Mouse (Mus musculus) large intestine, adult 2 months (tissue): ENCODE data around the gene Sf3a2. TPM values are rescaled to one million over a fixed set of nuclear protein-coding genes. Genes with fewer than 3 reads are reported as not detected.

Experiments used
- DNase-seq: peaks from one replicate; pipeline ENCODE4 v3.0.0-alpha.2; 2012; ENCODE audit warnings: low read depth, low spot score
- WGBS: fragments of 180-500 bp; shearing (Covaris S2); methylation state at CpG from one replicate; pipeline ENCODE4 v1.1.7; 2018; 5-methylcytosine and 5-hydroxymethylcytosine counted together
- polyA plus RNA-seq: library from polyadenylated mRNA; depleted of rRNA; stranded (reverse); fragments of >200 nt; gene quantifications from 2 replicates; pipeline ENCODE4 v1.2.3, GENCODE M21; 2012

The Sf3a2 gene
- polyA plus RNA-seq, 1 experiment: 26.8 TPM

DNA sequence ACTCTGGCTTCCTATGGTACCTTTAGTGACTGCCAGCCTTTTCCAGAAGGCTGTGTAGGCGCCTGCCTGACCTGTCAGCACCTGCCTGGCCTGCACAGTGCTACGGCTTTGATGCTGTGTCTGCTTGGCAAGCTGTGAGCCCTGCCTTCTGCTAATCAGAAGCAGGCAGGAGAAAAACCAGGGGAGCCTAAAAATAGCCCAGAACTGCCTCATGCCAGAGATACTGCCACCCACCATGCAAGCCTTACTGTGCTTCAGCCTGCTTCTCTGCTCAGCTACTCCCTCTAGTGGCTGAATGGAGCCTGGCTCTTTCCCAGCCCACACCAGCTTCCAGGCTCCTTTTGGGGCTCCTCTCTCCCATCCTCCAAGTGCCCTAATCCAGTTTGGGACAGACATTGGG, 23.4 kb upstream of the Sf3a2 start:
- 60% methylated on average over 2 of the region's 2 CpGs for WGBS
- no peak for DNase-seq

DNA sequence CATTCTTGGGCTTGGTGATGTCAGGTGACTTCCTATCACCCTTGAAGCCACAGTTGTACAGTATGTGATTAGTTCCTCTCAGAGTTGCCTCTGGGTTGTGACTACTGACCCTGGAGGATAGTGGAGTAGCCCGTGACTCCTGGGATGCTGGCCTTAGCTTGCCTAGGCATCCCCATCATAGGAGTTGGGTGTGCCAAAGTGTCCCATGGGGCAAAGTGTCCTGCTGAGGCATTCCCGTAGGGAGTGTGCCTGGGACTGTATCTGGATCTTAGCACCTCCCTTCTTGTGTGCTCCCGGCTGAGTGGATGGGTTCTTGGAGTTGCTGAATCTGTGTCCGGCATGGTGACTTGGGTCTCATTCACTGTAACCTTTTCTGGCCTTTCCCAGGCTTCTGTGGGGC, 23.0 kb upstream of the Sf3a2 start:
- DNase-seq: no peak
- 90% methylated on average over 4 of the region's 4 CpGs for WGBS

DNA sequence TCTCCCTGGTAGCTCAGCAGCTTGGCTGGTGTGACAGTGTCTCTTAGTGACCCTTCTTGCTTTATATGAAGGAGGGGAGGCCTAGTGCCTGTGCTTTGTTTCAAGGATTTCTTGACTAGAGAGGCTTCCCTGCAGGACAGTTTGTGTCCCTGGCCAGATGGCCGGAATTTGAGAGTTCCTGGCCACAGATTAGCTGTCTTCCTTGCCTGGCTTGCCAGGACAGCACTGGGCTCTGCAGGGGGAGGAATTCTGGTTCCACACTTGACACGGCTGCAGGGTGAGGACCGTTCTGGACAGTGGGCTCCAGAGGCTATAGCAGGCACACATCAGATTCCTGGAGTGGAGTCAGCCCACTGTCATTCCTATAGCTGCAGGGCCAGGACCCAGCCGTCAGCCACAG, 22.3 kb upstream of the Sf3a2 start:
- WGBS: 93% methylated on average over 4 of the region's 4 CpGs
- DNase-seq: no peak

DNA sequence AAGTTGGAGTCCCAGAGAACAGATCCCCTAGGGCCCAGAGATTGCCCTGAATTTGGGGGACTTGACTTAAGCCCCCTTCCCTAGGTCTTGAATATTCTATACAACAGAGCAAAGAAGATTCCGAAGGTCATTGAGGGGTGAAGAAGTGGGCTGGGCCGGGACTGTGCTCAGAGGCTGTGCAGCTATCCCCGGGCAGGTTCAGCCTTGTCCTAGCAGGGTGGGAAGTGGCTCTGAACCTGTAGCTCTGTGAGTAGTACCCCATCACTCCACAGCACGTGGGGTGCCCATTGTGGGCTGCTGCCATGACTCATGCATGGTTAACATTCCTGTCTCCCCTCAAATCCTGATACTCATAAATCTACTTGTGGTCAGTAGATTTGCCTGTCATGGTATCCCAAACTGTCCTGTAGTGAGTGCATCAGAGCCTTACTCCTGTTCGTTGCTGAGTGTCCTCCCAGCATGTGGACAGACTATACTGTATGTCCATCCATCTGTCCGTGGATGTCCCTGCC, 21.6 kb upstream of the Sf3a2 start:
- 82% methylated on average over 6 of the region's 6 CpGs for WGBS
- no peak for DNase-seq

DNA sequence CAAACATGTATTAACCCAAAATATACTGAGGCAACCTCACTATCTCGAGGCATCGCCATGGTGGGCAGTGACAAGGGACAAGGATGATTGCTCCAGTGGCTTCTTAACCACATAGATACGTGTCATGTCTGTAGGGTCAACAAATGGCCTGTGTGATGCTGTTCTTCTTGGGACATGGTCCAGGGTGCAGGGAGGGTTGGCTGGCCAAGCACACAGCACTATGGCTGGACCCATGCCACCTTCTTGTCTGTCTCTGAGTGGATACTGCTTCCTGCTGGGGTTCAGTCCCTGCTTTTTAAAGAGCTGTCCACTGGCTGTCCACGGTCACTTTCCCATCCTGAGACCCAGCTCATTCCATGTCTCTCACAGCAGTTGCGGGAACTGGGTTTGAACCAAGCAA, 20.9 kb upstream of the Sf3a2 start:
- WGBS: 90% methylated on average over 5 of the region's 5 CpGs
- DNase-seq: no peak

DNA sequence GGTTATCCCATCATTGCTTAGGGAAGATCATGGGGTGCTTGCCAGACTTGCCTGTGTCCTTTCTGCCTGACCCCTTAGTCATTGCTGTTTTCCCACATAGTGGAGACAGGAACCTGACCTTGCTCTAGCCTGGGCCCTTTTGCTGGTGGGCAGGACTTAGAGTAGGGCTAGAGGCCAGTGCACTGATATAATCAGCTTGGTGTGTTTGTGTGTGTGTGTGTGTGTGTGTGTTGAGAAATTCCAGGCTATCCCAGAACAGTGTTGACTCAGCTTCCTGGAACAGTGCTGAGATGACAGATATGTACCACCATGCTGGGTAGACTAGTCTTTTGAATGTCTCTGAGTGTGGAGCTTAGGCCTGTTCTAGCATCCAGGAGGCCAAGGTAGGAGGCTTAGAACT, 18.4 kb upstream of the Sf3a2 start:
- DNase-seq: no peak

DNA sequence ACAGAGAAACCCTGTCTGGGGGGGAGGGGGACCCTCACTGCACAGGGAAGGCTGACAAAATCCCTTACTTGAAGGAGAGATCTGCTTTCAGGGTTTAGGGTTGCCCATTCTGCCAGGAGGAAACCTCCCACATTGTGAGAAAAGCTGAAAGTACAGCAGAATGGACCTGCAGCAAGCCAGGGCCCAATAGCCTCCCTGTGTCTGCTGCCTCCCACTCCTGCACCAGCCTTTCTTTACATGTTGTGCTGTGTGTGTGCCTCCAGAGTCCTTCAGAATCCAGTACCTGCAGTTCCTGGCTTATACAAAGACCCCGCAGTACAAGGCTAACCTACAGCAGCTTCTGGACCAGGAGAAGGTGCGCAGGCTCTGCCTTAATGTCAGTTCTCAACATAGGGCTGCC, 13.7 kb upstream of the Sf3a2 start:
- 95% methylated on average over 2 of the region's 2 CpGs for WGBS
- no peak for DNase-seq

DNA sequence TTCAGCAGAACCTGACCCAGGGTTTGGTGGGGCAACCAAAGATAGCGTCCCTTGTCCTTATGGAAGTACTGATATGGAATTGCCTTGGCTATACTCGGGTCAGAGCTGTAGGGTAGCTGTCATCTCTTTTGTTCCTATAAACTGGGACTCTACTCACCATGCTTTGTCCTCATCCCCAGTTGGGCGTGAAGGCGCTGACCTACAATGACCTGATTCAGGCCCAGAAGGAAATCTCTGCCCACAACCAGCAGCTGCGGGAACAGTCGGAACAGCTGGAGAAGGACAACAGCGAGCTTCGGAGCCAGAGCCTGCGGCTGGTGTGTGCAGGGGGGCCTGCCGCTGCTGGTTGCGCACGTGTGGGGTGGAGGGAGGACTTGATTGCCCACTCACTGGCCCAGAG, 13.1 kb upstream of the Sf3a2 start:
- 90% methylated on average over 12 of the region's 12 CpGs for WGBS
- no peak for DNase-seq

DNA sequence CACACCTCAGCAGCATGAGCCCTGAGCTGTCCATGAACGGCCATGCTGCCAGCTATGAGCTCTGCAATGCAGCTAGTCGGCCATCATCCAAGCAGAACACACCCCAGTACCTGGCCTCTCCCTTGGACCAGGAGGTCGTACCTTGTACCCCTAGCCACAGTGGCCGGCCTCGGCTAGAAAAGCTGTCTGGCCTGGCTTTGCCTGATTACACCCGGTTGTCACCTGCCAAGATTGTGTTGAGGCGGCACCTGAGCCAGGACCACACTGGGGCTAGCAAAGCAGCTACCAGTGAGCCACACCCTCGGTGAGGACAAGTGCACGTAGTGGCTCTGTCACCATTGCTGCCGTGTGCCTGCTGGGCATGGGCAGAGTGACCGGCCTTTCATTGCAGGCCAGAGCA, 12.0 kb upstream of the Sf3a2 start:
- no peak for DNase-seq
- WGBS: 89% methylated on average over 11 of the region's 11 CpGs

DNA sequence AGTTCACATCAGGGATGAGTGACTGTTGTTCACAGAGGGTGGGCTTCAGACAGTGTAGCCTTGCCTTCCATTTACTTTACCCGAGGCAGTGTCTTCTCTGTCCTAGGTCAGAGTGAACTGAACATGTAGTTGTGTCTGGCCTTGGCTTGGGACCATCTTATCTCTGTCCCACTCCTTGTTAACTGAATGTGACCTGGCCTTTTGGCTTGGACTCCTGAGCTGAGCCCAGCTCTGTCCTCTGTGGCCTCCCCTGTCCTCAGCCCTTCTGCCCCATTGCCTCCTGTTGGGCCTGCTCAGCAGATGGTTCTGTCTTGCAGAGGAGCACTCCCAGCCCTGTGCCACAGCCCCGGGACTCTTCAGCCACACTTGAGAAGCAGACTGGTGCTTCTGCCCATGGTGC, 10.5 kb upstream of the Sf3a2 start:
- no peak for DNase-seq
- 82% methylated on average over 2 of the region's 2 CpGs for WGBS

DNA sequence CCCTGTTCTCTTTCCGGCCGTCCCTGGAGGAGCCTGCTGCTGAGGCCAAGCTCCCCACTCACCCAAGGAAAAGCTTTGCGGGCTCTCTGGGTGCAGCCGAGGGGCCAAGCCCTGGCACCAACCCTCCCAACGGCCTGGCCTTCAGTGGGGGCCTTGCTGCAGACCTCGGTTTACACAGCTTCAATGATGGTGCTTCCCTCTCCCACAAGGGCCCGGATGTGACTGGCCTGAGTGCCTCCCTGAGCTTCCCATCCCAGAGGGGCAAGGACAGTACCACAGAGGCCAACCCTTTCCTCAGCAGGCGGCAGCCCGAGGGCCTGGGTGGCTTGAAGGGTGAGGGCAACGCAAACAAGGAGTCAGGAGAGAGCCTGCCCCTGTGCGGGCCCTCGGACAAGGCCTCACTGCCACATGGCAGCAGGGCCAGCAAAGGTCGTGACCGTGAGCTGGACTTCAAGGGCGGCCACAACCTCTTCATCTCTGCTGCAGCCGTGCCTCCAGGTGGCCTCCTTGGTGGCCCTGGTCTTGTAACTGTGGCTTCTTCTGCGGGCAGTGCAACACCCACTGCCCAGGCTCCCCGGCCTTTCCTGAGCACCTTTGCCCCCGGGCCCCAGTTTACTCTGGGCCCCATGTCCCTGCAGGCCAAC, 7.1 kb upstream of the Sf3a2 start:
- no peak for DNase-seq
- WGBS: 87% methylated on average over 19 of the region's 19 CpGs

DNA sequence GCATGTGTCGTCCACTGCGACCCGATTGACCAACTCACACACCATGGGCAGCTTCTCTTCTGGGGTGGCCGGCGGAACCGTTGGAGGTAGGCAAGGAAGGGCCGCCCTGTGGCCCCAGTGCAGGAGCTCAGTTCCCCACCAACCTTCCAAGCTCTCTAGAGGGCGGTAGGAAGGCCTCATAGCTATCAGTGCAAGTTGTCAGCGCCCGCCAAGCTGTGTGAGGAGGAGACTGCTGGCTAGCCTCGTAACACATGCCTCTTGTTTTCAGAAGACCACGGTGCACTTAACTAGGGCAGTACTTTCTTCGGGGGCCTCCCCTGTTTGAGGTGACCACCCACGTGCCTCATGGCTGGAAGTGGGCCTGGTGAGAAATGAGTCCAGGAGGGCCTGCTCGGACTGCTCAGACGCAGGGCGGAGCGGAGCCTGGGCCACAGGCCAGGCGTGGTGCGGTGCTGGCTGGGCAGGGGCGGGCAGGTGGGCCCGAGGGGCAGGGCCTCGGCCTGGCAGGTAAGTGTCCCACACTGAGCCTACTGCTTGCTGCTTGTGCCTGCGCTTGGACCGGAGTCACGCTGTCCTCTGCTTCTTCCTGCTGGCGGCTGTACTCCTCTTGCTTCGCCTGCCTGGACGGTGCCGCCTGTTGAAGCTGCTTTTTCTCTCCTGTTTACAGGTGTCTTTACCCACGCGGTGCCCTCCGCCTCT, 6.4 kb upstream of the Sf3a2 start:
- 82% methylated on average over 33 of the region's 33 CpGs for WGBS
- no peak for DNase-seq

DNA sequence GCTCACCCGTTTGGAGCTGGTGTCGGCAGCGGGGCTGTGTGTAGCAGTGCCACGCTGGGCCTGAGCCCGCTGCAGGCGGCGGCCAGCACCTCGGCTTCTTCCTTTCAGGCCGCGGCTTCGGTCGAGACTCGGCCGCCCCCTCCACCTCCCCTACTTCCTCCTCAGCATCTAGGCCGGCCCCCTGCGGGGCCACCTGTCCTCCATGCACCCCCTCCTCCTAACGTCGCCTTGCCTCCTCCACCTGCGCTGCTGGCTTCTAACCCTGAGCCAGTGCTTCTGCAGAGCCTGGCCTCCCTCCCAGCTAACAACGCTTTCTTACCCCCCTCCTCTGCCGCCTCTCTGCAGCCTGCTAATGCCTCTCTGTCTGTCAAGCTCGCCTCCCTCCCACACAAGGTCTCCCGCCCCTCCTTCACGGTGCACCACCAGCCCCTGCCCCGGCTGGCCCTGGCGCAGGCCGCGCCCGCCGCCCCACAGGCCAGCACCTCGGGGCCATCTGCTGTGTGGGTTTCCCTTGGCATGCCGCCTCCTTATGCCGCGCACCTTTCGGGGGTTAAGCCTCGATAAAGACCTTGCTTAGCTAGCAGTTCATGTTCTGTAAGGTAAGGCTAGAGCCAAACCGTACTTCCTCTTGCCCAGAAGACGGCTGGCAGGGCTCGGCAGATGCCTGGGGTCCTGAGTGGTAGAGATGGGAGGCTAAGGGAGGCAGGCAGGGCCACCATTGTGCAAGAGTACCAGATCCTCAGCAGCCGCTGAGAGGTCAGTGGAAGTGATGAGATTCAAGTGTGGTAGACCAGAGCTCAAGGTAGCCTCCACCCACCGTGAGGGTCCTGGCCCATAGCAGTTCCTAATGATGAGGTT, 5.6 kb upstream of the Sf3a2 start:
- no peak for DNase-seq

DNA sequence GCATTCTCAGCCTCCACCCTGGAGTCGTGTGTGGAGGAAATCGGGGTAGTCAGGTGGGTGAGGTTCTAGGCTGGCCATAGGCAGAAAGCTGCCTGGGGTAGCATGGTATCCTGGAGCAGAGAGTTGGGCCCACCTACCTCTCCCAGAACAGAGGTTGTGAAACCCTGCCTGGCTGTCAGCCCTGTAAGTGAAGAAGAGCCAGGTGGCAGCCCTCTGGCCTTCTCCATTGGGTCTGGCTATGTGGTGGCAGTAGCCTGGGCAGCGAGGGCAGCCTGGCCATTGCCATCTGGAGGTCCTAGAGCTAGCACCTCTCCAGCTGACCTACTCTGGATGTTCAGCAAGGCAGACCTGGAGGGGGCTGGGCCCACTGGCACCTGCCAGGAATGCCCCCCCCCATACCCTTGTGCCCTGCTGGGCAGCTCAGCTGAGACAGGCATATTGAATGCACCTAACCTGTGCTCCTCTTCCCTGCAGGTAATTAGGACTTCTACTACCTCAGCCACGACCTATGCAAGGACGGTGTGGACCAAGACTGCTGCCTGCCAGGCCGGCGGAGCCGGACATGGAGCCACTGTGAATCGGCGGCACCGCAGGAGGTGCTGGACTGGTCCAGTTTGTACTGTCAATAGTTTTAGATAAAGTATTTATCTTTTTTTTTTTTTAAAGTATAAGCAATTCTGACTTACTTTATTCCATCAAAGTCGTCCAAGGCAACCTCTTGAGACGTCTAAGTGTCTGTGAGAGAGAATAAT, 4.8 kb upstream of the Sf3a2 start:
- no peak for DNase-seq
- WGBS: 88% methylated on average over 13 of the region's 13 CpGs

More for the DNA sequence above, 5.6 kb upstream of the Sf3a2 start:
- 74% methylated on average over 41 of the region's 41 CpGs for WGBS

DNA sequence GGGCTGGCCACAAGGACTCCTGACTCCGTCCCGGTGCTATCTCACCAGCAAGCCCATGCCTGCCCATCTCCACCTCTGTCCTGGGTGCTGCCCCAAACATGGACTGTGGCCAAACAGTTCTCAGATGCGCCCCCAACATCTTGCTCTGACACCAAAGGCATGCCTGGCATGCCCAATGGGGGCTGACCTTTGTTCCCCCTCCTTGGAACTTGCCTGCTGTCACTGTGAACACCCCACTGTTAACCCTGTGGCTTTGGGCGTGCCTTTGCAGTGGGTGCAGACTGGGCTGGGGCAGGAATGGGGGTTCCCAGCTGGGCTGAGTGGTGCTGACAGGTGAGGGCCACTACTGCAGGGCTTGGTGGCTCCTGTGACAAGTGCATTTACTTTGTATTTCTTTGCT, 4.2 kb upstream of the Sf3a2 start:
- 75% methylated on average over 4 of the region's 4 CpGs for WGBS

DNA sequence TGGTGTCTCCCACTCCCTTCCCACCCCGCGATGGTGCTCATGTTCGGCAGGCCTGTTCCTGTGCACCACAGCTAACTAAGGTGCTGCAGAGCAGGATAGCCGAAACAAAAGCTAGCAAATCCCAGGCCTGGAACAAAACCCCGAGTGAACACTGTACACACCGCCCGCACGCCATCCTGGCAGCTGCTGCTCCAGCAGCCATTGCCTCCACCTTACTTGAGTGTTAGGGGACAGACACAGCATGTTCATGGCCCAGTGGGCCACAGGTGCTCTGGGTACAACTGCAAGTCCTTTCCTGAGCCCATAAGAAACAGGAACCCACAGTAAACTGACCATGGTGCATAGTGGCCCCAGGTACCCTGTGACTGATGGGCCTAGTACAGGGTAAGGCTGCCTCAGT, 3.2 kb upstream of the Sf3a2 start:
- no peak for DNase-seq
- 90% methylated on average over 8 of the region's 8 CpGs for WGBS

More for the DNA sequence above, 4.2 kb upstream of the Sf3a2 start:
- DNase-seq: no peak

DNA sequence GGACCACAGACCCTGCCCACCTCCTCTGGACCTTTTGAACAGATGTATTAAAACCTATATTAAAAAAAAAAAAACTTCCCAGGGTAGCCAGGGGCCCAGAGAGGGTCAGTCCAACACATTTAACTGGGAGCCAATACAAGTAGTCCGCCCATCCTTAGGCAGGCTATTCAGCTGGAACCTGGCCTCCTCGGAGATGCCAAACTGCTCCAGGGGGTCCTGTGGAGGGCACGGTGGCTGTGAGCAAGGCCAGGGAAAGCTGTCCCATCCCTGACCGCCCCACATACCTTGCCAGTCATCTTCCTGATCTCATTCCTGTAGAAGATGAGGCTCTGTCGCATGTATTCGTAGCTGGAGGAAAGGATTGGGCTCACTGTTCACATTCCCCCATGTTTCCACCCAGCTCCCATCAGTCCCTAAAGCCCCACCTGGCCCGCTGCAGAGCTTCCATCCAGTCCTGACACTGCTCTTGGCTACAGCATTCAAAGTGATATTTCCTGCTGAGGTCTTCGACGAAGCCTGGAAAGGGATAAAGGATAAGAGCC, 1.6 kb upstream of the Sf3a2 start:
- no peak for DNase-seq
- 78% methylated on average over 9 of the region's 9 CpGs for WGBS

DNA sequence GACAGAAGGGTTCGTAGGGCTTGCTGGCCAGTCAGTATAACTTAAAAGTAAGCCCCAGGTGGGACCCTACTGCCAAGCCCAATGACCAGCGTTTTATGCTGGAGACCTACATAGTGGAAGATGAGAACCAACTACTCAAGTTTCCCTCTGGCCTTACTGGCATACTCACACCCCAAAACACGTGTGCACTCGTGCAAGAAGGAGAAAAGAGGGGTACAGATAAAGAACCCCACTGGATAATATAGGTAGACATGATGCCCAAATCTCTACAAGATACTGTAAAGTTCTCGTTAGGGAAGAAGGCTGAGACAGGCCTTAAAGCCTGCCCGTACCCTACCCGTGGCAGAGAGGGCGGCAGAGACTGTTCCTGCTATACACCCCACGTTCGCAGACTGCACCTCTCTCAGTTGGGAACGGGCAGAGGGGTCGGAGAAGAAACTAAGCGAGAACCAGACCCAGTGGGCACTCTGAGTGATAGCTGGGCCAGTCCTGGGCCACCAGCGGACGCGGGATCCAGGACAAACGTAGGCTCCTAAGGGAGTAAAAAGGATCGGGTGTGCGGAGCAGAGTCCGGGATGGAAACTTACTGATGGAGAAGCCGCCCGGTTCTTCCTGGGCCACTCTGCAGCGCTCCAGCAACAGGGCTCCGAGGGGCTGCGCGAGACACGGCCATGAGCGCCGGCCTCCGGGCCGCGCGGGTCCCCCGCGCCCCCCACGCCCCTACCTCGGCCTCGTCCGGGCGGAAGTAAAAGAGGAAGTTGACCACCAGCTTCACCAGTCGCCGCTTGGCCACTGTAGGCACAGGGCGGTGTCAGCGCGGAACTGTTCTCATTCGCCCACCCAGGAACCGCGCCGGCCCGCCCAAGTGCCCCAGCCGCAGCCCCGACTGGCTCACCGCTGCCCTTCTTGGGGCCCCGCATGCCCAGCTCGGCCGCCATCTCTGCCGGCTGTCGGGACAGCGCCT, 530 bp upstream of the Sf3a2 start:
- DNase-seq: no peak
- 1% methylated on average over 55 of the region's 59 CpGs for WGBS
